15 mouse cellular contexts compared by ENCODE assay signal in the genomic region with DNA sequence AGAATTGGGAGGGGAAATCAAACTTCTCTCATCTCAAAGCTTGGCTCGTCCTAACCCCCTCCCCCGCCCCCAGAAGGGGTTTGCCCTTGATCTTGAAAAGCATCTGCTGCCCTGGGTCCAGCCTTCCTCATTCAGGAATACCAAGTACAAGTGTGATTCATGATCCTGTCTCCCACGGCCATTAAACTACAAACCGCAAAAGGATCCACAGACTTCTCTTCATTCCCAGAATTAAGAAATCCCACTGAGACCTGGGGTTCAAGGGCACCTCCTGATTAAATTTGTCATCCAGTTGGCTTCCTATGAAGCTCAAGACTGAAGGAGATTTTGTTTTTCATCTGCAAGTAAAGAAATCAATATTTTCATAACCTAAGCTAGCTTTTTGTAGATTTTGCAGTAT.
"Had no signal": no experiment of that assay in that cellular context is flagged by ENCODE, and none has a peak within 500 bp of the region (broad histone marks: within the 10 kb centered on the region; RNA-seq: fewer than 3 reads in every experiment).

No protein-coding gene starts in this region.

- H3K4me3 ChIP-seq: midbrain, embryonic 10.5 days; midbrain, embryonic 13.5 days; myocyte; neural tube, embryonic 13.5 days; stomach, embryonic 15.5 days had no signal

- H3K9ac ChIP-seq: lung, embryonic 14.5 days; midbrain, embryonic 13.5 days; neural tube, embryonic 13.5 days; stomach, embryonic 15.5 days had no signal

- H3K4me2 ChIP-seq: lung, embryonic 14.5 days; midbrain, embryonic 13.5 days; neural tube, embryonic 13.5 days; stomach, embryonic 15.5 days had no signal

- H3K27ac ChIP-seq: midbrain, embryonic 10.5 days; midbrain, embryonic 13.5 days; neural tube, embryonic 13.5 days; stomach, embryonic 15.5 days; stomach, postnatal 0 days had no signal

- ATAC-seq: midbrain, embryonic 13.5 days; midbrain, embryonic 16.5 days had no signal

- H3K9me3 ChIP-seq: midbrain, embryonic 10.5 days; midbrain, embryonic 13.5 days; neural tube, embryonic 13.5 days; stomach, embryonic 15.5 days had no signal

- H3K36me3 ChIP-seq: midbrain, embryonic 10.5 days; midbrain, embryonic 13.5 days; neural tube, embryonic 13.5 days; stomach, embryonic 15.5 days had no signal

- H3K27me3 ChIP-seq: neural tube, embryonic 13.5 days; stomach, embryonic 15.5 days had no signal

- DNase-seq: lung, adult 18-20 months; lung, embryonic 14.5 days; lung, postnatal 10 days; lung, postnatal 4 days; right cerebral cortex, postnatal 14 days; thymus, adult 2 months; thymus, postnatal 25 days; thymus, postnatal 4 days had no signal
